Mouse (Mus musculus) kidney, postnatal 0 days (tissue): ENCODE results near the gene Adra2a. TPM values are rescaled to one million over a fixed set of nuclear protein-coding genes. Genes with fewer than 3 reads are reported as not detected.

Source experiments
- ATAC-seq: fragments of 200-750 bp; cut with Nextera tagmentation; replicated peaks from 2 replicates; pipeline ENCODE4 v1.8.0; 2017; ENCODE audit warnings: low read depth, moderate number of reproducible peaks, moderate TSS enrichment, moderate library complexity; ENCODE audit not compliant: low FRiP score
- DNase-seq: peaks from one replicate; pipeline ENCODE4 v3.0.0-alpha.2; 2016; ENCODE audit warnings: low spot score
- H3K27ac ChIP-seq: fragments of 300-500 bp; sonication (generic); 2 replicates; pipeline ENCODE4 v1.5.1; 2014; ENCODE audit warnings: mild to moderate bottlenecking
- H3K27me3 ChIP-seq: fragments of 300-500 bp; sonication (generic); 2 replicates; pipeline ENCODE4 v1.6.1; 2014; ENCODE audit warnings: low read length, mixed read lengths; ENCODE audit not compliant: insufficient read depth
- H3K36me3 ChIP-seq: fragments of 300-500 bp; sonication (generic); 2 replicates; pipeline ENCODE4 v1.6.1; 2014; ENCODE audit warnings: low read length, mixed read lengths; ENCODE audit not compliant: insufficient read depth
- H3K4me1 ChIP-seq: fragments of 300-500 bp; sonication (generic); replicated peaks from 2 replicates; pipeline ENCODE4 v1.6.1; 2014; ENCODE audit warnings: antibody characterized with exemption, low read length, mixed read lengths; ENCODE audit not compliant: insufficient read depth
- H3K4me2 ChIP-seq: fragments of 300-500 bp; sonication (generic); 2 replicates; pipeline ENCODE4 v1.6.1; 2014; ENCODE audit warnings: mild to moderate bottlenecking, low read length, moderate library complexity, mixed read lengths
- H3K4me3 ChIP-seq: fragments of 300-500 bp; sonication (generic); replicated peaks from 2 replicates; pipeline ENCODE4 v1.5.1; 2014; ENCODE audit warnings: low read depth, low read length
- H3K9ac ChIP-seq: fragments of 300-500 bp; sonication (generic); 2 replicates; pipeline ENCODE4 v1.6.1; 2014; ENCODE audit warnings: low read depth, low read length
- H3K9me3 ChIP-seq: fragments of 300-500 bp; sonication (generic); replicated peaks from 2 replicates; pipeline ENCODE4 v1.6.1; 2016; ENCODE audit warnings: low read length, inconsistent platforms, mixed read lengths
- CTCF ChIP-seq: IDR thresholded peaks from 2 replicates; pipeline ENCODE4 v1.5.1; 2016; ENCODE audit warnings: antibody characterized with exemption, low read depth, mild to moderate bottlenecking, moderate library complexity
- WGBS: fragments of 180-500 bp; shearing (Covaris S2); extraction: QIAGEN DNeasy Blood & Tissue Kit; methylation state at CpG from one replicate; pipeline ENCODE4 v1.1.7; 2014; 5-methylcytosine and 5-hydroxymethylcytosine counted together
- polyA plus RNA-seq: library from polyadenylated mRNA; unstranded; fragments of >200 nt; fragmentation: Nextera tagmentation; extraction: Ambion mirVana; gene quantifications from 2 replicates; pipeline ENCODE4 v1.2.1, GENCODE M21; 2015

Adra2a gene
- 0.87 and 1.0 TPM in 2 replicates for polyA plus RNA-seq

GRCm38 (mm10) chr19:54043851-54044250, at the start of gene Adra2a:
Gene Adra2a (plus strand): TSS chr19:54044151.
- ATAC-seq: no peak
- no peak for TF ChIP-seq CTCF
- DNase-seq: no peak
- no peak within 1 kb of the TSS for H3K27ac ChIP-seq
- H3K9ac ChIP-seq: peak within 1 kb of the TSS; percentile 59; the same call in 1 of the 2 replicates
- H3K4me2 ChIP-seq: peak within 1 kb of the TSS; percentile 99
- 72% methylated on average over 5 of the region's 5 CpGs for WGBS
- H3K36me3 ChIP-seq: no peaks in the 10 kb centered on the region
- peaks cover 31% of the 10 kb centered on the region for H3K27me3 ChIP-seq
- H3K4me3 ChIP-seq: peak within 1 kb of the TSS; percentile 49
- peaks cover 17% of the 10 kb centered on the region for H3K4me1 ChIP-seq
- no peaks in the 10 kb centered on the region for H3K9me3 ChIP-seq

- no peak overlapping the region for H3K4me2 ChIP-seq
- no peak for DNase-seq
- 81% methylated on average over 1 of the region's 1 CpGs for WGBS
These were observed 49.7 kb upstream of the Adra2a start for GRCm38 (mm10) chr19:53994276-53994675.

GRCm38 (mm10) chr19:54010973-54011372, 33.0 kb upstream of the Adra2a start:
- TF ChIP-seq CTCF: no peak
- Histone ChIP-seq H3K9me3 (no peaks in the 10 kb centered on the region), H3K27ac (no peak overlapping the region), H3K4me2 (no peak overlapping the region), H3K4me1 (no peaks in the 10 kb centered on the region), H3K36me3 (no peaks in the 10 kb centered on the region), H3K27me3 (no peaks in the 10 kb centered on the region), H3K9ac (no peak overlapping the region), H3K4me3 (no peak overlapping the region)
- ATAC-seq (no peak), DNase-seq (no peak)
- 79% methylated on average over 4 of the region's 4 CpGs for WGBS

More at GRCm38 (mm10) chr19:53994276-53994675, 49.7 kb upstream of the Adra2a start:
- no peaks in the 10 kb centered on the region for H3K9me3 ChIP-seq
- peaks cover 4% of the 10 kb centered on the region; the same call in 1 of the 2 replicates for H3K4me1 ChIP-seq
- H3K27me3 ChIP-seq: no peaks in the 10 kb centered on the region
- no peak for TF ChIP-seq CTCF
- H3K36me3 ChIP-seq: 0 out of 2 replicates have a peak, but pooled peaks cover 4% of the 10 kb centered on the region
- ATAC-seq: no peak
- no peak overlapping the region for H3K4me3 ChIP-seq
- no peak overlapping the region for H3K9ac ChIP-seq
- no peak overlapping the region for H3K27ac ChIP-seq

- Histone ChIP-seq H3K4me3 (no peak overlapping the region), H3K36me3 (no peaks in the 10 kb centered on the region), H3K9me3 (no peaks in the 10 kb centered on the region), H3K4me2 (no peak overlapping the region), H3K27ac (no peak overlapping the region), H3K27me3 (no peaks in the 10 kb centered on the region), H3K9ac (no peak overlapping the region), H3K4me1 (no peaks in the 10 kb centered on the region)
- DNase-seq: no peak
- no peak for ATAC-seq
- TF ChIP-seq CTCF: no peak
- 95% methylated on average over 5 of the region's 5 CpGs for WGBS
These were observed 29.0 kb upstream of the Adra2a start for GRCm38 (mm10) chr19:54014999-54015398.

- ATAC-seq: no peak
- H3K27ac ChIP-seq: no peak overlapping the region
- no peaks in the 10 kb centered on the region for H3K27me3 ChIP-seq
- 96% methylated on average over 5 of the region's 5 CpGs for WGBS
- H3K4me2 ChIP-seq: no peak overlapping the region
- no peak for TF ChIP-seq CTCF
- no peak overlapping the region for H3K9ac ChIP-seq
- DNase-seq: no peak
- no peaks in the 10 kb centered on the region for H3K36me3 ChIP-seq
- no peaks in the 10 kb centered on the region for H3K9me3 ChIP-seq
- no peak overlapping the region for H3K4me3 ChIP-seq
- no peaks in the 10 kb centered on the region for H3K4me1 ChIP-seq
These were observed 28.4 kb upstream of the Adra2a start for GRCm38 (mm10) chr19:54015503-54015902.

GRCm38 (mm10) chr19:54035100-54035499, 8.9 kb upstream of the Adra2a start:
- no peaks in the 10 kb centered on the region for H3K27me3 ChIP-seq
- H3K4me3 ChIP-seq: no peak overlapping the region
- TF ChIP-seq CTCF: no peak
- H3K9me3 ChIP-seq: no peaks in the 10 kb centered on the region
- WGBS: 89% methylated on average over 6 of the region's 6 CpGs
- no peak overlapping the region for H3K27ac ChIP-seq
- no peak for ATAC-seq
- 0 out of 2 replicates have a peak, but pooled peaks cover 12% of the 10 kb centered on the region for H3K36me3 ChIP-seq
- DNase-seq: no peak
- no peaks in the 10 kb centered on the region for H3K4me1 ChIP-seq
- no peak overlapping the region for H3K4me2 ChIP-seq
- H3K9ac ChIP-seq: no peak overlapping the region

- H3K9me3 ChIP-seq: no peaks in the 10 kb centered on the region
- WGBS: 72% methylated on average over 7 of the region's 7 CpGs
- no peak overlapping the region for H3K27ac ChIP-seq
- no peaks in the 10 kb centered on the region; the same call in 1 of the 2 replicates for H3K27me3 ChIP-seq
- H3K4me3 ChIP-seq: no peak overlapping the region
- H3K9ac ChIP-seq: no peak overlapping the region
- no peaks in the 10 kb centered on the region for H3K4me1 ChIP-seq
- TF ChIP-seq CTCF: no peak
- DNase-seq: no peak
- no peak for ATAC-seq
- 0 out of 2 replicates have a peak, but pooled peaks cover under 1% of the 10 kb centered on the region for H3K36me3 ChIP-seq
- no peak overlapping the region for H3K4me2 ChIP-seq
These were observed 4.5 kb upstream of the Adra2a start for GRCm38 (mm10) chr19:54039441-54039840.
